In genomic region chr2:169777242-169777641, GRCm38 (mm10) we compare ENCODE assay signal across 11 mouse cellular contexts.
DNase-seq lines count a peak whose midpoint lies in the region; ATAC-seq and TF ChIP-seq lines count a peak whose summit lies in the region.
"Had no signal": no experiment of that assay in that cellular context is flagged by ENCODE, and none has a peak within 500 bp of the region (broad histone marks: within the 10 kb centered on the region; RNA-seq: fewer than 3 reads in every experiment).

No protein-coding gene starts in this region.

- DNase-seq in gastrocnemius, adult 2 months, result no peak
- no peak for DNase-seq in gastrocnemius, adult 18-20 months (ENCODE audit: low spot score)
- DNase-seq in kidney, postnatal 0 days (ENCODE audit: low spot score), result peak; percentile 83
- DNase-seq in lung, postnatal 25 days (ENCODE audit: low spot score), result peak; percentile 36
- DNase-seq in MN1 (ENCODE audit: low spot score), result no peak
- no peak for DNase-seq in frontal cortex, postnatal 10 days (ENCODE audit: low spot score in 2 of 2)
- DNase-seq: gastrocnemius, postnatal 25 days had no signal

- peaks cover 6% of the 10 kb centered on the region; the same call in 1 of the 2 replicates for H3K27me3 ChIP-seq in heart, embryonic 15.5 days
- H3K27me3 ChIP-seq in kidney, postnatal 0 days (ENCODE audit: insufficient read depth, low read length), result no peaks in the 10 kb centered on the region
- H3K27me3 ChIP-seq: midbrain, embryonic 12.5 days; Patski had no signal

- H3K9me3 ChIP-seq in heart, embryonic 15.5 days (replicated peaks), result no peaks in the 10 kb centered on the region
- no peaks in the 10 kb centered on the region for H3K9me3 ChIP-seq in kidney, postnatal 0 days (replicated peaks; ENCODE audit: low read length)
- H3K9me3 ChIP-seq: midbrain, embryonic 12.5 days had no signal

- peak; percentile 43; the same call in 1 of the 2 replicates for ATAC-seq in heart, embryonic 15.5 days (replicated peaks; ENCODE audit: insufficient number of reproducible peaks, insufficient read depth, low FRiP score, low read depth)
- ATAC-seq in kidney, postnatal 0 days (replicated peaks; ENCODE audit: low FRiP score, low read depth), result peak; percentile 54; the same call in 1 of the 2 replicates
- no peak for ATAC-seq in erythroblast, adult 5-6 weeks (replicated peaks; ENCODE audit: low FRiP score, poor library complexity, severe bottlenecking)
- ATAC-seq: Patski had no signal

- peaks cover 9% of the 10 kb centered on the region for H3K4me1 ChIP-seq in heart, embryonic 15.5 days (replicated peaks)
- 0 out of 2 replicates have a peak, but pooled peaks cover 3% of the 10 kb centered on the region for H3K4me1 ChIP-seq in kidney, postnatal 0 days (replicated peaks; ENCODE audit: insufficient read depth, low read length)
- H3K4me1 ChIP-seq: midbrain, embryonic 12.5 days had no signal

- H3K27ac ChIP-seq in gastrocnemius, adult 2 months, result peak overlapping the region; percentile 38; the same call in 1 of the 2 replicates
- 0 out of 2 replicates have a peak overlapping the region, but pooled peaks have one; percentile 20 for H3K27ac ChIP-seq in heart, embryonic 15.5 days
- H3K27ac ChIP-seq in kidney, postnatal 0 days, result no peak overlapping the region
- H3K27ac ChIP-seq: midbrain, embryonic 12.5 days had no signal

- no peak overlapping the region for H3K9ac ChIP-seq in heart, embryonic 15.5 days
- no peak overlapping the region for H3K9ac ChIP-seq in kidney, postnatal 0 days (ENCODE audit: low read depth, low read length)
- H3K9ac ChIP-seq: midbrain, embryonic 12.5 days had no signal

- no peaks in the 10 kb centered on the region for H3K36me3 ChIP-seq in heart, embryonic 15.5 days
- H3K36me3 ChIP-seq in kidney, postnatal 0 days (ENCODE audit: insufficient read depth, low read length), result no peaks in the 10 kb centered on the region
- H3K36me3 ChIP-seq: midbrain, embryonic 12.5 days had no signal

- H3K4me3 ChIP-seq in gastrocnemius, adult 2 months, result no peak overlapping the region
- H3K4me3 ChIP-seq in heart, embryonic 15.5 days, result no peak overlapping the region
- no peak overlapping the region for H3K4me3 ChIP-seq in kidney, postnatal 0 days (replicated peaks; ENCODE audit: low read depth, low read length)
- H3K4me3 ChIP-seq: midbrain, embryonic 12.5 days had no signal

- no peak for TF ChIP-seq CTCF in gastrocnemius, adult 2 months (IDR thresholded peaks at IDR 0.05)
- no peak for TF ChIP-seq CTCF in kidney, postnatal 0 days (IDR thresholded peaks at IDR 0.05; ENCODE audit: low read depth)

- intact Hi-C loops in gastrocnemius, adult 2 months (cut with DNase I), result no loop called here

- 40% methylated on average over 4 of the region's 4 CpGs for WGBS in heart, embryonic 15.5 days
- 27% methylated on average over 4 of the region's 4 CpGs for WGBS in kidney, postnatal 0 days

- no peak overlapping the region for H3K4me2 ChIP-seq in heart, embryonic 15.5 days
- H3K4me2 ChIP-seq in kidney, postnatal 0 days (ENCODE audit: low read length), result no peak overlapping the region
- H3K4me2 ChIP-seq: midbrain, embryonic 12.5 days had no signal

Comparison
In these comparisons a context has a peak if more than half of its experiments do, and no peak if none do; other contexts are left out.
1. DNase-seq: peak in kidney, postnatal 0 days (single experiment) and lung, postnatal 25 days (single experiment); none in gastrocnemius, adult 2 months (single experiment), gastrocnemius, adult 18-20 months (single experiment), MN1 (single experiment) and frontal cortex, postnatal 10 days (0 of 2).